Mouse (Mus musculus) embryo, embryonic 11 days (tissue): ENCODE measurements around the gene Fut7.
"Not testable (repeated sequence)": the region's sequence is repeated elsewhere in the genome, so short reads cannot be mapped to it uniquely, and the experiment has no call there.

Experiments used
- DNase-seq: peaks from one replicate; pipeline ENCODE4 v3.0.0-alpha.2; 2015

Fut7 gene

DNA sequence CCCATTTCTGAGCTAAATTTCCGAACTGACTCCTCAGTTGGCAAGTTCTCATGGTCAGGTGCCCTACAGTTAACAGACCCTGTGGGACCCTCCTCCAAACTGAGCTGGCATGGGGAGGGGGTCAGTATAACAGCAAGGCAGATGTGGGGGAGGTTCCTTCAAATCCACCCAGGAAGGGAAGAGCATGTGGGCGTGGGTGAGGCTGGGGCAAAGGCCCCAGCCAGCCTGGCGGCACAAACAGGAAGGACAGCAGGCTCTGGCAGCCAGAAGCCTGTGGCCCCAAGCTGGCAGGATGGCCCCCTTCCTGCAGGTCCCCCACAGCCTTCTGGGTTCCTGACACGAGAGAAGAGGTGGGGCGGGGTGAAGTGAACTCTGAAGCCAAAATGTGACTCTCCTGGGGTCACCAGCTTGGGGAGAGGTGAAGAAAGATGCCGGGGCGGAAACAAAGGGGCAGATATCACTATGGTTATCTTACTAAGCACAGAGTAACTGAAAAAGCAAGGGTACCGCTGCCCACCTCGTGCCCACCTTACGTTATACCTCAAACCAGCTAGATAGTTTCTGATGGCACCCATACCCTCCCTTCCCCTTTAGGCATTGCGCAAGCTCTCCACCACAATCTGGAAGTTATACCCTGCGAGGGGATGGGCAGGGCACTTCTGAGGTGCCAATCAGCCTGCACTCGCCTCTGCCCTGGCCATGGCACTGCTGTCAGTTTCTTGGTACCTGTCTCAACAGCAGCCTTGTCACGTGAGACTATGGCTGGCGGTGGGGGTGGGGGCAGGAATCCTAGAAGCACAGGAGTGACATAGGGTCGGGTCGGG lies at the start of gene Fut7:
Gene Fut7 (plus strand): TSS at position 681 of the 824 bp plus-strand sequence.
- DNase-seq = no peak

DNA sequence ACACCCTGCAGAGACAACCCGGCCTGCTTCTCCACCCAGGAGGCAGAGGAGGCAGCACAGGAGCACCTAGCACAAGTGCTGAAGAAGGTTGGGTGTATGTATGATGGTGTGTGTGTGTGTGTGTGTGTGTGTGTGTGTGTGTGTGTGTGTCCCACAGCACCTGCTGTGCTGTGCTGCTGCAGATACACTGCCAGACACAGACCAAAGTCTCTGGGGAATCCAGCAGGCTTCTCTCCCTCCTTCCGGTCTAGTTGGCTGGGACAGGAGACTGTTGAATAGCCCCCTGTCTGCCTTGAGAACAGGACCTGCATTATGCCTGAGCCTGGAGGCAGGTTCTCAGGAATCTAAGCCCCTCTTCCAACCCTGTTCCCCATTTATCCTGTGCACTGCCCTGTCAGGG lies 49.6 kb upstream of the Fut7 start:
- DNase-seq = peak; percentile 19

DNA sequence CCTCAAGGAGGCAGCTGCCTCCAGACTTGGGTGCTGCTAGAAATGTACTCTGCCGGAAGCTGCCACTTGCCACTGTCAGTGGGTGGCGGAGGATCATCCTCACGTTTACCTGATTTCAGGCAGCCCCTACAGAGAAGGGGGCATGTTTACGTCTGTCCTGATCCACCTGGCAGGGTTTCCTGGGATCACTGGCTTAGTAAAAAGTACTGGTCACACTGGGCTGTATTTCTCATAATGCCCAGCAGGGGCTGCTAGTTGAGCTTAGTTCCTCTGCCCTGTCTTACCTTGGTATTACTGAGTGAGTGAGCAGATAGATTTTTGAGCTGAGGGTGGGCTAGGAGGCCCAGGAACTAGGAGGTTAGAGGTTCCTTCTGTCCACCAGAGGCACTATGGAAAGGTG lies 46.5 kb upstream of the Fut7 start:
- DNase-seq = peak; percentile 62

- DNase-seq = no peak
Measured at GRCm38 (mm10) chr2:25384492-25384891, 38.6 kb upstream of the Fut7 start.

- no peak for DNase-seq
Measured at GRCm38 (mm10) chr2:25391266-25391665, 31.8 kb upstream of the Fut7 start.

- DNase-seq = no peak
Measured at GRCm38 (mm10) chr2:25394281-25395221, 28.5 kb upstream of the Fut7 start.

GRCm38 (mm10) chr2:25395721-25396596 lies 27.1 kb upstream of the Fut7 start, which contains the start of gene Entpd2:
Gene Entpd2 (plus strand): TSS chr2:25395874.
- DNase-seq = peak; percentile 61

- DNase-seq = no peak
Measured at GRCm38 (mm10) chr2:25396597-25396983, 26.5 kb upstream of the Fut7 start.

GRCm38 (mm10) chr2:25397010-25397409 lies 26.1 kb upstream of the Fut7 start:
- DNase-seq = no peak

GRCm38 (mm10) chr2:25398065-25398464 lies 25.0 kb upstream of the Fut7 start:
- no peak for DNase-seq

- DNase-seq = no peak
Measured at GRCm38 (mm10) chr2:25399051-25399450, 24.0 kb upstream of the Fut7 start, which contains the start of gene Npdc1. Gene Npdc1 (plus strand): TSS chr2:25399351.

GRCm38 (mm10) chr2:25400291-25400690 lies 22.8 kb upstream of the Fut7 start:
- no peak for DNase-seq

DNA sequence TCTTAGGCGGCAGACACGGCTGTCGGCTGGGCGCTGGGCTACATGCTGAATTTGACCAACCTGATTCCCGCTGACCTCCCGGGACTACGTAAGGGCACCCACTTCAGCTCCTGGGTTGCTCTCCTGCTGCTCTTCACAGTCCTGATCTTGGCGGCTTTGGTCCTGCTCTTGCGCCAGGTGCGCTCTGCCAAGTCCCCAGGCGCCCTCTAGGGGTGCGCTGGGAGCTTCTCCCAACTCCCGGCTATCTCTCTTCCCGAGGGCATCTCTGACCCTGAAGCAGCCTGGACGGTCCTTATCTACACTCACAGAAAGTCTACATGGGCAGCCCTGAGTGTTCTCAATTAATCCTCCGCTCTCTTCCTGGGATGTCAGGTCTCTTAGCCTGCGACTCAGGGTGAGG lies 22.3 kb upstream of the Fut7 start:
- peak; percentile 74 for DNase-seq

- peak; percentile 94 for DNase-seq
Measured at GRCm38 (mm10) chr2:25402377-25402971, 20.6 kb upstream of the Fut7 start.

- DNase-seq = peak; percentile 66
Measured at GRCm38 (mm10) chr2:25402972-25403601, 20.0 kb upstream of the Fut7 start.

DNA sequence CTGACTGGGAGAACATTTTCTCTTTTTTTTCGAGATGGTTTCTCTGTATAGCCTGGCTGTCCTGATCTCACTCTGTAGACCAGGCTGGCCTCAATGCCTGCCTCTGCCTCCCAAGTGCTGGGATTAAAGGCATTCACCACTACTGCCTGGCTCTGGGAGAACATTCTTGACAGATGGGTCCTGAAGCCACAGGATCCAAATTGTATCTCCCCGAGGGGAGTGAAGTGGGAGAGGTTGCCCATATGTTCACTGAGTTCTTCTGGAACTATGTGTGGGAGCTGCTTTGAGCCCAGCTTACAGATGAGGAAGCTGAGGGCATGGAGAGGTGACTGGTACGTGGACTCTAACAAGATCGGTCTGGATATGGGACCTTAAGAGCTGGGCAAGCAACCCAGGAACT lies 19.1 kb upstream of the Fut7 start:
- DNase-seq = no peak

DNA sequence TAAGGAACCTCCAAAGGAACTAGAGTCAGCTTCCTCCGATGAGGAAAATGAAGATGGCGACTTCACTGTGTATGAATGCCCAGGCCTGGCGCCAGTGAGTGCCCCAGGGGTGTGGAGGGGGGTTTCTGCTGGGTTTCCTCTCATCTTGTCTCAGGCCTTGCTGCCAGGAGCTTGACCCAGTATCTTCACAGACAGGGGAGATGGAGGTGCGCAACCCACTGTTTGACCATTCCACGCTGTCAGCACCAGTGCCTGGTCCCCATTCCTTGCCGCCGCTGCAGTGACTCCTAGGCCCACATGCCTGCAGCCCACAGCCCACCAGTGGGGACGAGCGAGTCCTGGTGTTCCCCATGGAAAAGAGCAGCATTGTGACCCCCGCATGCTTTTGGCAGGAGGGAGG lies 14.2 kb upstream of the Fut7 start:
- DNase-seq = no peak

DNA sequence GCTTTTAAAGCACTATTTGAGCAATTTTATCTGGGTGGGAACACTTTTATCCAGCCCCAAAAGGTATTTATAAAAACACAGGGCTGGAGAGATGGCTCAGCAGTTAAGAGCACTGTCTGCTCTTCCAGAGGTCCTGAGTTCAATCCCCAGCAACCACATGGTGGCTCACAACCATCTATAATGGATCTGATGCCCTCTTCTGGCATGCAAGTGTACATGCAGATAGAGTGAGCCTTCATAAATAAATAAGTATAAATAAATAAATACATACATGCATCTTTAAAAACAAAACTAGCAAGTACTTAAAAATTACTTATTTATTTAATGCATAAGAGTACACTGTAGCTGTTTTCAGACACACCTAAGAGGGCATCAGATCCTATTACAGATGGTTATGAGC lies 9.6 kb upstream of the Fut7 start:
- DNase-seq = not testable (repeated sequence)

GRCm38 (mm10) chr2:25417426-25417825 lies 5.6 kb upstream of the Fut7 start:
- no peak for DNase-seq

GRCm38 (mm10) chr2:25421896-25422295 lies 1.2 kb upstream of the Fut7 start:
- peak; percentile 76 for DNase-seq

- no peak for DNase-seq
Measured at GRCm38 (mm10) chr2:25423626-25424025, 559 bp downstream of the Fut7 start.

DNA sequence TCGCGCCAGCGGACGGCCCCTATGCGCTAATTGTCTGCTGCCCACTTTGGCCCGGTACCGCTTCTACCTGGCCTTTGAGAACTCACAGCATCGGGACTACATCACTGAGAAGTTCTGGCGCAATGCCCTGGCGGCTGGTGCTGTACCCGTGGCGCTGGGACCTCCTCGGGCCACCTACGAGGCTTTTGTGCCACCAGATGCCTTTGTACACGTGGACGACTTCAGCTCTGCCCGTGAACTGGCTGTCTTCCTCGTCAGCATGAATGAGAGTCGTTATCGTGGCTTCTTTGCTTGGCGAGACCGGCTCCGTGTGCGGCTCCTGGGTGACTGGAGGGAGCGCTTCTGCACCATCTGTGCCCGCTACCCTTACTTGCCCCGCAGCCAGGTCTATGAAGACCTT lies 2.4 kb downstream of the Fut7 start:
- DNase-seq = no peak
